Mouse (Mus musculus): ENCODE results near the gene Mlec. TPM values are rescaled to one million over a fixed set of nuclear protein-coding genes. Genes with fewer than 3 reads are reported as not detected.
A peak's percentile ranks its signal among the peaks of the same experiment; 100 is the strongest.
"Not testable (repeated sequence)": the region's sequence is repeated elsewhere in the genome, so short reads cannot be mapped to it uniquely, and the experiment has no call there.

Gene Mlec
- polyA plus RNA-seq, 1 experiment = 131 TPM

- WGBS = 82% methylated on average over 8 of the region's 8 CpGs
- DNase-seq (ENCODE audit: low read depth, low spot score) = no peak
Measured at GRCm38 (mm10) chr5:115182925-115183324, 24.9 kb upstream of the Mlec start.

GRCm38 (mm10) chr5:115181248-115181940, 23.4 kb upstream of the Mlec start:
- WGBS = 26% methylated on average over 13 of the region's 13 CpGs
- DNase-seq (ENCODE audit: low read depth, low spot score) = peak; percentile 78

- no peak for DNase-seq (ENCODE audit: low read depth, low spot score)
- WGBS = 94% methylated on average over 11 of the region's 11 CpGs
Measured at GRCm38 (mm10) chr5:115179596-115179995, 21.6 kb upstream of the Mlec start.

- 75% methylated on average over 6 of the region's 6 CpGs for WGBS
- no peak for DNase-seq (ENCODE audit: low read depth, low spot score)
Measured at GRCm38 (mm10) chr5:115177866-115178265, 19.9 kb upstream of the Mlec start.

GRCm38 (mm10) chr5:115174554-115174953, 16.6 kb upstream of the Mlec start:
- DNase-seq (ENCODE audit: low read depth, low spot score) = no peak
- WGBS = 92% methylated on average over 1 of the region's 1 CpGs

- 82% methylated on average over 8 of the region's 8 CpGs for WGBS
- DNase-seq (ENCODE audit: low read depth, low spot score) = no peak
Measured at GRCm38 (mm10) chr5:115170150-115170549, 12.2 kb upstream of the Mlec start.

- no peak for DNase-seq (ENCODE audit: low read depth, low spot score)
- WGBS = 66% methylated on average over 27 of the region's 27 CpGs
Measured at GRCm38 (mm10) chr5:115168641-115169415, 10.8 kb upstream of the Mlec start.

GRCm38 (mm10) chr5:115167396-115167795, 9.4 kb upstream of the Mlec start:
- no peak for DNase-seq (ENCODE audit: low read depth, low spot score)
- 37% methylated on average over 6 of the region's 6 CpGs for WGBS

GRCm38 (mm10) chr5:115166815-115167194, 8.8 kb upstream of the Mlec start:
- no peak for DNase-seq (ENCODE audit: low read depth, low spot score)
- WGBS = 30% methylated on average over 7 of the region's 7 CpGs

- WGBS = 28% methylated on average over 11 of the region's 11 CpGs
- DNase-seq (ENCODE audit: low read depth, low spot score) = no peak
Measured at GRCm38 (mm10) chr5:115165895-115166814, 8.2 kb upstream of the Mlec start.

- no peak for DNase-seq (ENCODE audit: low read depth, low spot score)
- WGBS = 58% methylated on average over 9 of the region's 9 CpGs
Measured at GRCm38 (mm10) chr5:115165351-115165750, 7.4 kb upstream of the Mlec start.

- 66% methylated on average over 4 of the region's 4 CpGs for WGBS
- not testable (repeated sequence) for DNase-seq (ENCODE audit: low read depth, low spot score)
Measured at GRCm38 (mm10) chr5:115164446-115164845, 6.5 kb upstream of the Mlec start.

GRCm38 (mm10) chr5:115163563-115163962, 5.6 kb upstream of the Mlec start:
- 42% methylated on average over 8 of the region's 8 CpGs for WGBS
- no peak for DNase-seq (ENCODE audit: low read depth, low spot score)

GRCm38 (mm10) chr5:115161940-115162279, 3.9 kb upstream of the Mlec start:
- DNase-seq (ENCODE audit: low read depth, low spot score) = not testable (repeated sequence)
- WGBS = 82% methylated on average over 1 of the region's 1 CpGs

GRCm38 (mm10) chr5:115161064-115161939, 3.3 kb upstream of the Mlec start:
- no peak for DNase-seq (ENCODE audit: low read depth, low spot score)
- WGBS = 26% methylated on average over 13 of the region's 13 CpGs

GRCm38 (mm10) chr5:115160655-115161054, 2.7 kb upstream of the Mlec start:
- DNase-seq (ENCODE audit: low read depth, low spot score) = no peak
- 46% methylated on average over 6 of the region's 6 CpGs for WGBS

- 20% methylated on average over 12 of the region's 12 CpGs for WGBS
- DNase-seq (ENCODE audit: low read depth, low spot score) = no peak
Measured at GRCm38 (mm10) chr5:115159165-115159564, 1.2 kb upstream of the Mlec start.

GRCm38 (mm10) chr5:115156933-115157589, 918 bp downstream of the Mlec start:
- WGBS = under 1% methylated on average over 26 of the region's 26 CpGs
- no peak for DNase-seq (ENCODE audit: low read depth, low spot score)

GRCm38 (mm10) chr5:115156401-115156800, 1.6 kb downstream of the Mlec start:
- DNase-seq (ENCODE audit: low read depth, low spot score) = no peak
- WGBS = 17% methylated on average over 7 of the region's 7 CpGs
